In genomic region chr6:25690629-25691028, GRCm38 (mm10) we compare ENCODE assay signal across 9 mouse cellular contexts. TPM values are rescaled to one million over a fixed set of nuclear protein-coding genes. Genes with fewer than 3 reads are reported as not detected.
DNase-seq lines count a peak whose midpoint lies in the region; ATAC-seq lines count a peak whose summit lies in the region.
"Had no signal": no experiment of that assay in that cellular context is flagged by ENCODE, and none has a peak within 500 bp of the region (broad histone marks: within the 10 kb centered on the region; RNA-seq: fewer than 3 reads in every experiment).

TSS of gene Gpr37 (minus strand) at chr6:25690729.

- peak within 1 kb of the TSS; percentile 95 for H3K4me2 ChIP-seq in embryonic facial prominence, embryonic 14.5 days (ENCODE audit: low read depth, low read length)
- H3K4me2 ChIP-seq in intestine, embryonic 15.5 days (replicated peaks), result peak within 1 kb of the TSS; percentile 99
- peak within 1 kb of the TSS; percentile 94 for H3K4me2 ChIP-seq in midbrain, embryonic 13.5 days (replicated peaks)

- peaks cover 13% of the 10 kb centered on the region; the same call in 1 of the 2 replicates for H3K4me1 ChIP-seq in embryonic facial prominence, embryonic 14.5 days (ENCODE audit: control insufficient read depth, insufficient read depth, low read length)
- H3K4me1 ChIP-seq in intestine, embryonic 15.5 days (replicated peaks), result peaks cover 6% of the 10 kb centered on the region
- H3K4me1 ChIP-seq in midbrain, embryonic 13.5 days (replicated peaks), result peaks cover 16% of the 10 kb centered on the region

- H3K9ac ChIP-seq in embryonic facial prominence, embryonic 14.5 days (ENCODE audit: low read depth, low read length), result peak within 1 kb of the TSS; percentile 62
- peak within 1 kb of the TSS; percentile 48 for H3K9ac ChIP-seq in intestine, embryonic 15.5 days
- H3K9ac ChIP-seq in midbrain, embryonic 13.5 days (replicated peaks), result peak within 1 kb of the TSS; percentile 67

- H3K9me3 ChIP-seq in embryonic facial prominence, embryonic 14.5 days (ENCODE audit: control insufficient read depth, low read length), result no peaks in the 10 kb centered on the region
- no peaks in the 10 kb centered on the region for H3K9me3 ChIP-seq in intestine, embryonic 15.5 days
- H3K9me3 ChIP-seq in midbrain, embryonic 13.5 days, result no peaks in the 10 kb centered on the region

- no peak for ATAC-seq in embryonic facial prominence, embryonic 14.5 days (ENCODE audit: low read depth)
- no peak for ATAC-seq in intestine, embryonic 15.5 days
- ATAC-seq in midbrain, embryonic 13.5 days, result no peak
- no peak for ATAC-seq in erythroid progenitor cell, adult 5-6 weeks (replicated peaks; ENCODE audit: low FRiP score, poor library complexity, severe bottlenecking)

- peak within 1 kb of the TSS; percentile 39; the same call in 1 of the 2 replicates for H3K27ac ChIP-seq in embryonic facial prominence, embryonic 14.5 days (replicated peaks; ENCODE audit: low read depth, low read length)
- H3K27ac ChIP-seq in intestine, embryonic 15.5 days, result no peak within 1 kb of the TSS
- peak within 1 kb of the TSS; percentile 56 for H3K27ac ChIP-seq in midbrain, embryonic 13.5 days

- peaks cover 15% of the 10 kb centered on the region for H3K27me3 ChIP-seq in embryonic facial prominence, embryonic 14.5 days (replicated peaks; ENCODE audit: control insufficient read depth, insufficient read depth, low read length)
- H3K27me3 ChIP-seq in intestine, embryonic 15.5 days (replicated peaks), result peaks cover 14% of the 10 kb centered on the region
- H3K27me3 ChIP-seq in midbrain, embryonic 13.5 days, result peaks cover 14% of the 10 kb centered on the region

- peak within 1 kb of the TSS; percentile 54 for H3K4me3 ChIP-seq in embryonic facial prominence, embryonic 14.5 days (ENCODE audit: low read depth, low read length)
- peak within 1 kb of the TSS; percentile 53 for H3K4me3 ChIP-seq in intestine, embryonic 15.5 days (replicated peaks)
- H3K4me3 ChIP-seq in midbrain, embryonic 13.5 days (replicated peaks), result peak within 1 kb of the TSS; percentile 66

- no peaks in the 10 kb centered on the region for H3K36me3 ChIP-seq in embryonic facial prominence, embryonic 14.5 days (ENCODE audit: control insufficient read depth, insufficient read depth, low read length)
- H3K36me3 ChIP-seq in intestine, embryonic 15.5 days, result no peaks in the 10 kb centered on the region
- H3K36me3 ChIP-seq in midbrain, embryonic 13.5 days, result no peaks in the 10 kb centered on the region

- no peak for DNase-seq in layer of hippocampus, adult 18-20 months (ENCODE audit: low spot score in 2 of 2)
- DNase-seq in layer of hippocampus, adult 9-11 months, result no peak
- DNase-seq in embryonic facial prominence, embryonic 14.5 days (ENCODE audit: low spot score), result no peak
- no peak for DNase-seq in adrenal gland, postnatal 10 days
- DNase-seq in right cerebral cortex, adult 18-20 months, result no peak

- WGBS in embryonic facial prominence, embryonic 14.5 days, result 33% methylated on average over 7 of the region's 7 CpGs
- WGBS in intestine, embryonic 15.5 days, result 31% methylated on average over 7 of the region's 7 CpGs
- WGBS in midbrain, embryonic 13.5 days, result 34% methylated on average over 7 of the region's 7 CpGs

RNA-seq across cellular contexts. Expression of gene Gpr37, which starts in this region (rescaled TPM):
- total RNA-seq in layer of hippocampus, adult 18-20 months (2021), result 10 to 100 TPM; 35.6 to 42.3 TPM
- polyA plus RNA-seq in embryonic facial prominence, embryonic 14.5 days (2014; fragmentation: Nextera tagmentation; extraction: Ambion mirVana), result 3.7 and 4.0 TPM in 2 replicates
- polyA plus RNA-seq in intestine, embryonic 15.5 days (2015; fragmentation: Nextera tagmentation; extraction: Ambion mirVana), result 0.50 and 0.59 TPM in 2 replicates
- 1.4 and 2.5 TPM in 2 replicates for polyA plus RNA-seq in midbrain, embryonic 13.5 days (2015; fragmentation: Nextera tagmentation; extraction: Ambion mirVana)
- total RNA-seq in adrenal gland, postnatal 10 days (2021), result under 1 TPM; 0.30 to 0.91 TPM
- total RNA-seq in erythroid progenitor cell, adult 5-6 weeks (2015; ENCODE audit: low replicate concordance), result not detected in 2 replicates
- total RNA-seq in erythroid progenitor cell, adult 5-6 weeks (2017; ENCODE audit: low replicate concordance), result 0.26 TPM in 1 of 2 replicates, not detected in the other
- polyA plus RNA-seq: large intestine, adult 2 months had no signal

Comparison
In these comparisons a context has a peak if more than half of its experiments do, and no peak if none do; other contexts are left out.
1. RNA of gene Gpr37 (total RNA-seq): 35.6 to 42.3 TPM in layer of hippocampus, adult 18-20 months; 0.30 to 0.91 TPM in adrenal gland, postnatal 10 days and 0.26 TPM in erythroid progenitor cell, adult 5-6 weeks; every median in the first group is over 10 times any median in the second.
2. Peak in every context shown above with its lines, with median percentiles within 50 percentile points of each other: H3K4me2 ChIP-seq, H3K4me3 ChIP-seq and H3K9ac ChIP-seq.